Mouse (Mus musculus) adrenal gland, postnatal 25 days (tissue): Measurements from ENCODE around the gene St7. TPM values are rescaled to one million over a fixed set of nuclear protein-coding genes. Genes with fewer than 3 reads are reported as not detected.

Experiments
- DNase-seq: peaks from one replicate; pipeline ENCODE4 v3.0.0; 2021; ENCODE audit warnings: mixed read lengths
- total RNA-seq: library from RNA; stranded (reverse); gene quantifications from 2 replicates; pipeline ENCODE4 v1.2.3, GENCODE M21; 2021

The St7 gene
- total RNA-seq, 1 experiment from 2014 or later, result 31.5 TPM

DNA sequence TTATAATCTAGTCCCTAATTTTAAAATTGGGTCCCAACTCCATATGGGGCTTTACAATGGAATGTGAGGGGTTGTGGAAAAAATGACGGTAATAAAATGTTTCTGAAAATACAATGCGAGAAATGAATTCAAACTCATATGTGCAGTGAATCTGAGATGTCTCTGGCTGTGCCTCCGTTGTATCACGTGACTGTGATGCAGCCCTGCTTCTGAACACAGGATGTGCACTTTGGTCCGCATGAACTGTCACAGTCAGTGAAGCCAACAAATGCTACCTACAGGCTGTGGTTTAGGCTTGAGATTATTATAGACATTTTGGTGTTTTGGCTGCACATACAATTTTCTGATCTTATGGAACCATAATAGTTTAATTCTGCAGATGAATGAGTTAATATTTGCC, 256.4 kb downstream of the St7 start:
- no peak for DNase-seq

DNA sequence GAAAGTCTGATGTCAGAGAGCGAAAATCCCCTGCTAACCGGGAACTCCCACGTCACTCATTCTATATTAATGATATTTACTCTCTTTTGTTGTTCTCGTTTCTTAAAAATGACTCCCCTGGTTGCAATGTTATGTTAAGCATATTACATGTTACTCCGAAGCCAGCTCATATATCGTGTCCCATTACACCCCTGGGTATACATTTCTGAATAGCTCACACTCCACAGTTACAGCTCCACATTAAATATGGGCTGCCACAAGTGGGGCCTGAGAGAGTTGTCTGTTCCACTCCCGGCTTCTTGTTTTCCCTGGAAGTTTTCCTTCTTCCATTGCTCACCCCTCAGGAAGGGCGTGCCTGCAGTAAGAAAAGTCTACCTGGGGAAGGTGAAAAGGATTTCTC, 259.0 kb downstream of the St7 start:
- DNase-seq, result no peak

- no peak for DNase-seq
Observed at GRCm38 (mm10) chr6:17963455-17963854, 270.7 kb downstream of the St7 start.

GRCm38 (mm10) chr6:17968467-17969144, 275.9 kb downstream of the St7 start:
- no peak for DNase-seq

GRCm38 (mm10) chr6:17969815-17970214, 277.1 kb downstream of the St7 start:
- no peak for DNase-seq

DNA sequence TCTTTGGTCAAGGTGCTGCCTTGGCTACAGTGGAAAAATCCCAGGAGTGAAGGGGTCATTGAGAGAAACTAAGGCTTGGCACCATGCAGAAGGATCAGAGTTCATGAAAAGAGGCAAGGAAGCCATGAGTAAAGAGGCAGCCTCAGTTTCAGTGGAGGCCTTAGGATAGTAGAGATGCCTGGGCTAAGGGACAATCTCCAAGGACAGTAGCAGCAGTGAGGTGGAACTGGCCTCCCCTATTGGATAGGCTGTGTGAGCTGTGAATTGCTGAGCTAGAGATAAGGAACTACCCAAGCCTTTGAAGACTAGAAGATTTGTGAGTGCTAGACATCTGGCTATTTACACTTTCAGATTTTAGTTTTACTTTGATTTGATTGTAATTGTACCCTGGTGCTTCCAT, 278.7 kb downstream of the St7 start:
- DNase-seq, result no peak

GRCm38 (mm10) chr6:17974416-17974815, 281.7 kb downstream of the St7 start:
- no peak for DNase-seq

DNA sequence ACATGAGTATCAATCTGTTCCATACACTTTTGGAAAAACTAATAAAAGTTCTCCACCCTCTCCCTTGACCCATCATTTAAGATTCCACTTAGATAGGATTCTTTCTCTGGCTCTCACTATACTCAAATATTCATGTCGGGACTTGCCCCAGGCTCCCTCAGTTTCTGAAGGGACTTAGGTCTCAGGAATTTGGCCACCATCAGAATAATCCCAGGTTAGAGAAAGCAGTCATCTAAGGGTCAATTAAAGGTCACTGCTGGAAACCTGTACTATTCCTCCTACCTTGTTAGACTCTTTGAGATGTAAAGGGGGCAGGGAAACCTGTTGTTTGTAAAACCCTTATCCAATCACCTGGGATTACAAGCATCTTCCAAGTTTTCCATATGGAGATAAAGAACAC, 284.4 kb downstream of the St7 start:
- no peak for DNase-seq

DNA sequence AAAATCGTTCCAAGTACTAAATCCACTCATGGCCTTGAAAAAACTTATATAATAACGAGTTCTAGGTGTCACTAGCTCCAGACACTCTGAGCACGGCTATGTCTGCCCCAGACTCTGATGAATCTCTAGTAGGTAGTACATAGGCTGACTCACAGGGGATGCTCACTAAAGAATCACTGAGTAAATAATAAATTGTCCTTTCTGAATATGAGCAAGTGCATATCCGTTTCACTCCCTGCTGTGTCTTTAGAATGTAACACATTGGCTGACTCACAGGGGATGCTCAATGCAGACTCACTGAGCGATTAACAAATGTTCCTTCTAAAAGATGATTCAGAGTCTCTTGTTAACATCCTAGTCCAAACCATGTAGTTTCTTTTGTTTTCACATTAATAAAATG, 285.6 kb downstream of the St7 start:
- no peak for DNase-seq

GRCm38 (mm10) chr6:17978881-17979280, 286.1 kb downstream of the St7 start:
- no peak for DNase-seq

- no peak for DNase-seq
Observed at GRCm38 (mm10) chr6:17979361-17979760, 286.6 kb downstream of the St7 start.

DNA sequence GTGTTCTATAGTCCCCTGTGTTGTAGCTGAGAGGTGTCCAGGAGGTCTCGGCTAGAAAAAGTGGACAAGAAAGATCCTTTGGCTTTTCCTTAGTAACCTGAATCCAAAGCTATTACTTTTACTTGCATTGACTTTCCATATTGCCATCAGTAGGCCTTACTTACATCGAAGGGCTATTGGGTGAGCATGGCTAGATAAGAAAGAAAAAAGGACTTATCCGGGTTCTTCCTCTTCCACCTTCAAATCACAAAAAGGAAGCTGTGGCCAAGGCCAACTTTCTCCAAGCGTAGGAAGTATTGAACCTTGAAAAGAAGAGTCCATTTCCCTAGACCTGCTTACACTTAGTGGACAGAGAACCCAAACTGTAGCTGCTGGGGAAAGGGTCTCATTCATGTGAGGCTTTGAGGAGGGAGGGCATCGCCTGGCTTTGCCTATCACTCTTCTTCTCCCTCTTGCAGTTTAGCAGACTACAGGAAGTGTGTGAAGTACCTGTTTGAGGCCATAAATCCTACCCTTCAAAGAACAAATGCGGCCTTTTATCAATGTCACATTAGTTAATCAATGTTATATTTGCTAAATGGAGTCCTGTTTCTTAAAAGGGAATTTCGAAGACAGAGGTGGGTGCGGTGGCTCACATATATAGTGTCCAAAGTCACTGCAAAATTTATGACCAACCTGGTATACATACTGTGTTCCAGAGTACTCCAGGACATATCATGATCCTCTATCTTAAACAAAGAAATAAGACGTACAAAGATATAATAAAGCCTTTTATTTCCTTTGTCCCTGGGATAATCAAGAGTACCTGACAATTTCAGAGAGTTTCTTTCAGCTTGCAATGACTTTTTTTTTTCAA, 297.7 kb downstream of the St7 start:
- DNase-seq, result no peak

DNA sequence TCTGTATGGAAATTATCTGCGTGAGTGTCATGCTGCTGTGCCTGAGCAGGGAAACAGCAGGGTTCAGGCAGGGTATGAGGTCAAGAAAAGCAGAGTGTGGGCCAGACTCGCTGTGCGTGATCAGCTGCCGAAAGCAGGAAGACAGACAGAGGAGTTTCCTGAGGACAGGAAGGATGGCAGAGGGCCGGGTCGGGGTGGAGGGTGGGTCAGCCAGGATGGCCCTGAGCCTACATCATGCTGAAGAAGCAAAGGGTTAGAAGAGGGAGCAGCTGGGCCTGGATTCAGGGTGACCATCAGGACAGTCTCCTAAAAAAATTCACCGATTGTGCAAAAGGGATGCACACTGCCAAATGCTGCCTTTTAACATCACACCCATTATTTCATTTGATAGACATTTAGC, 298.9 kb downstream of the St7 start:
- peak; percentile 9 for DNase-seq

Other genes with a start within 250 kb of the St7 start
- 5.3 and 7.4 TPM in 2 replicates for gene Met, start 229.1 kb upstream of the St7 start, total RNA-seq
- gene Capza2, start 56.7 kb upstream of the St7 start, total RNA-seq, result 156 and 163 TPM in 2 replicates